Mouse (Mus musculus): ENCODE data around the gene Olfr527. TPM values are rescaled to one million over a fixed set of nuclear protein-coding genes. Genes with fewer than 3 reads are reported as not detected.

Olfr527 gene
- total and polyA plus RNA-seq, 3 experiments = not detected

DNA sequence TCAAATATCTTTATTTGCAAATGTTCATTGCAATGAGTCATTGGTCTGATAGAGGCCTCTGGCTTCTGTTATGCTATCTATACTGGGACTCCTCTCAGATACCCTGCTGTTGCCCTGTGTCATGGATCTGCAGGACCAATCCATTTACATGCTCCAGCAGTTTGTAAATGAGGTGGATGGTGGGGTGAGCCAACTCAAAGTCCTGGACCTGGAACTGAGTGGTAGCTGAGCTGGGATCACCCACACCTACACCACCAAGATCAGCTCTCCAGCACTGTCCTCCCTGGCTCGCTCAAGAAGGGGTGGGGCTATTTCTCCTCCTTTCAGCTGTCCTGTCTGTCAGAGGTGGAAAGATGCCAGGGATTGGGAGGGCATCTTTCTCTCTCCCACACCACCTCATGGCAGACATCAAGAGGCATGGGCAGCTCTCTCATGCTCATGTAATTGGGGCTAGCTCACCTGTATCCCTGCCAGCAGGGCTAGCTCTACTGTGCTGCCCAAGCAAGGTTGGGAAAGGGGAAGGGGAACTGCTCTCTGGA is 4.0 kb upstream of the Olfr527 start:
- H3K79me2 ChIP-seq (ENCODE audit: control insufficient read depth, insufficient read depth, low read length, poor library complexity) = no peaks in the 10 kb centered on the region
- H3K36me3 ChIP-seq (ENCODE audit: control insufficient read depth in 1 of 2, insufficient read depth in 2 of 2, low read length in 2 of 2) = no peaks in the 10 kb centered on the region
- DNase-seq (ENCODE audit: low read depth, low spot score) = no peak
- no peak for TF ChIP-seq GABPA (IDR thresholded peaks at IDR 0.05; ENCODE audit: low read depth, low read length)
- no peak for TF ChIP-seq ZC3H11A (IDR thresholded peaks at IDR 0.05; ENCODE audit: low read depth, low read length)
- no peak for TF ChIP-seq MAFK (IDR thresholded peaks at IDR 0.05; ENCODE audit: borderline replicate concordance, low read depth, low read length)
- no peak for TF ChIP-seq HCFC1 (IDR thresholded peaks at IDR 0.05; ENCODE audit: low read depth, low read length)
- no peak for TF ChIP-seq JUND (IDR thresholded peaks at IDR 0.05; ENCODE audit: low read depth, low read length)
- no peak for TF ChIP-seq MYB (IDR thresholded peaks at IDR 0.05; ENCODE audit: low read depth, low read length)
- no peak for TF ChIP-seq MAZ (IDR thresholded peaks at IDR 0.05; ENCODE audit: low read depth, low read length)
- no peak for TF ChIP-seq RAD21 (IDR thresholded peaks at IDR 0.05; ENCODE audit: low read depth, low read length)
- no peak for TF ChIP-seq MXI1 (IDR thresholded peaks at IDR 0.05; ENCODE audit: low read depth, low read length)
- TF ChIP-seq BHLHE40 (IDR thresholded peaks at IDR 0.05; ENCODE audit: borderline replicate concordance, low read depth, low read length) = no peak
- no peak for TF ChIP-seq KAT2A (conservative IDR thresholded peaks at IDR 0.05; ENCODE audit: low read depth, low read length)
- TF ChIP-seq E2F4 (IDR thresholded peaks at IDR 0.05; ENCODE audit: borderline replicate concordance, low read depth, low read length) = no peak
- no peak for TF ChIP-seq GATA1 (IDR thresholded peaks at IDR 0.05; ENCODE audit: low read depth, low read length)
- H3K4me3 ChIP-seq (ENCODE audit: control insufficient read depth in 1 of 2, insufficient read depth in 1 of 2, low read depth in 2 of 2, low read length in 2 of 2) = no peak overlapping the region
- no peaks in the 10 kb centered on the region for H3K9me3 ChIP-seq (replicated peaks; ENCODE audit: insufficient read depth, low read length)
- no peak overlapping the region for H3K27ac ChIP-seq (ENCODE audit: control insufficient read depth, low read depth, low read length)
- H3K9ac ChIP-seq (ENCODE audit: control insufficient read depth, low read depth, low read length, poor library complexity, severe bottlenecking) = no peak overlapping the region
- no peaks in the 10 kb centered on the region for H3K27me3 ChIP-seq (ENCODE audit: control insufficient read depth in 1 of 2, insufficient read depth in 2 of 2, low read length in 2 of 2)
- no peaks in the 10 kb centered on the region for H3K4me1 ChIP-seq (ENCODE audit: control insufficient read depth in 1 of 2, insufficient read depth in 2 of 2, low read length in 2 of 2)

DNA sequence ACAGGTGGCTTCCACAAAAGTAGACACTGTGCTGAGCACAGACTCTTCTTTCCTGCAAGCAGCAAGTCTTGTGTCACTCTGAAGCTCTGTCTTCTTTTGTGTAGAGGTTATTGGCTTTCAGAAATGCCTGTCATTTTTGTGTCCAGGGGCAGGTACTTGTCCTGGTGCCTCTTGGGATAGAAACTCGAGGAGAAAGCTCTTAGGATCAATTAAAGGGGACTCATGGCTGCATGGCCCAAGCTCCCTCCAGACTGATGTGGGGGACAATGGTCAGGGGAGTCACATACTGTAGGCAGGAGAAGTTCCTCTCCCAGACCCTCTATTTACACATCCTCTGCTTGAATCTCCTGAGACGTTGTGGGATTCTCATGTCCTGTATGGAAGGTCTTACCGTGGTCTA is 27.8 kb downstream of the Olfr527 start, which contains the start of gene Olfr60:
Gene Olfr60 (minus strand): TSS at position 101 of the 400 bp plus-strand sequence.
- Histone ChIP-seq H3K9me3 (replicated peaks; ENCODE audit: insufficient read depth, low read length) (no peaks in the 10 kb centered on the region), H3K27me3 (ENCODE audit: control insufficient read depth in 1 of 2, insufficient read depth in 2 of 2, low read length in 2 of 2) (no peaks in the 10 kb centered on the region), H3K36me3 (ENCODE audit: control insufficient read depth in 1 of 2, insufficient read depth in 2 of 2, low read length in 2 of 2) (no peaks in the 10 kb centered on the region), H3K4me3 (ENCODE audit: control insufficient read depth in 1 of 2, insufficient read depth in 1 of 2, low read depth in 2 of 2, low read length in 2 of 2) (no peak within 1 kb of the TSS), H3K27ac (ENCODE audit: control insufficient read depth, low read depth, low read length) (no peak within 1 kb of the TSS), H3K9ac (ENCODE audit: control insufficient read depth, low read depth, low read length, poor library complexity, severe bottlenecking) (no peak within 1 kb of the TSS), H3K4me1 (ENCODE audit: control insufficient read depth in 1 of 2, insufficient read depth in 2 of 2, low read length in 2 of 2) (no peaks in the 10 kb centered on the region), H3K79me2 (ENCODE audit: control insufficient read depth, insufficient read depth, low read length, poor library complexity) (no peaks in the 10 kb centered on the region)
- TF ChIP-seq ZNF384 (IDR thresholded peaks at IDR 0.05; ENCODE audit: low read depth, low read length) (no peak), SIN3A (IDR thresholded peaks at IDR 0.05; ENCODE audit: low read length) (no peak), USF2 (IDR thresholded peaks at IDR 0.05; ENCODE audit: borderline replicate concordance in 1 of 2, insufficient read depth in 1 of 2, low read depth in 1 of 2, low read length in 2 of 2) (no peak)
- DNase-seq (ENCODE audit: low read depth, low spot score) = no peak

Measured in MEL (cell line).